Mouse (Mus musculus) MEL (cell line): Measurements from ENCODE around the gene Npnt.

Source experiments
- CTCF ChIP-seq, 3 experiments: IDR thresholded peaks in 2 of 3; conservative IDR thresholded peaks in 1 of 3; 2 replicates each; pipeline ENCODE4 v1.5.1; 2011 to 2012; ENCODE audit warnings: low read length in 3 of 3, low read depth in 2 of 3, mild to moderate bottlenecking in 2 of 3, improper control_type of control experiment in 1 of 3, inconsistent platforms in 1 of 3, mixed read lengths in 1 of 3, moderate library complexity in 1 of 3; ENCODE audit not compliant: control insufficient read depth in 1 of 3, insufficient read depth in 1 of 3, poor library complexity in 1 of 3, severe bottlenecking in 1 of 3
- E2F4 ChIP-seq: IDR thresholded peaks from 2 replicates; pipeline ENCODE4 v1.6.1; 2011; ENCODE audit warnings: low read depth, low read length, improper control_type of control experiment, borderline replicate concordance
- EP300 ChIP-seq, 2 experiments: IDR thresholded peaks; 2 replicates each; pipeline ENCODE4 v1.6.1; 2011; ENCODE audit warnings: improper control_type of control experiment in 2 of 2, low read length in 2 of 2, low read depth in 1 of 2, mild to moderate bottlenecking in 1 of 2
- GABPA ChIP-seq: IDR thresholded peaks from 2 replicates; pipeline ENCODE4 v1.6.1; 2012; ENCODE audit warnings: low read depth, mild to moderate bottlenecking, inconsistent platforms, low read length, improper control_type of control experiment, moderate library complexity
- POLR2A ChIP-seq, 2 experiments: IDR thresholded peaks; 2 replicates each; pipeline ENCODE4 v1.6.1; 2011 to 2012; ENCODE audit warnings: low read length in 2 of 2, mild to moderate bottlenecking in 2 of 2, control low read depth in 1 of 2, improper control_type of control experiment in 1 of 2, low read depth in 1 of 2, moderate library complexity in 1 of 2; ENCODE audit not compliant: control insufficient read depth in 1 of 2, insufficient read depth in 1 of 2, poor library complexity in 1 of 2
- POLR2AphosphoS2 ChIP-seq: IDR thresholded peaks from 2 replicates; pipeline ENCODE4 v1.6.1; 2011; ENCODE audit warnings: low read length, improper control_type of control experiment
- SIN3A ChIP-seq: IDR thresholded peaks from 2 replicates; pipeline ENCODE4 v1.6.1; 2012; ENCODE audit warnings: low read length, improper control_type of control experiment, inconsistent platforms
- TCF12 ChIP-seq: IDR thresholded peaks from 2 replicates; pipeline ENCODE4 v1.6.1; 2014; ENCODE audit warnings: low read depth, mild to moderate bottlenecking, inconsistent platforms, low read length, improper control_type of control experiment, moderate library complexity
- ZMIZ1 ChIP-seq: IDR thresholded peaks from 2 replicates; pipeline ENCODE4 v1.6.1; 2012; ENCODE audit warnings: low read depth, mild to moderate bottlenecking, inconsistent platforms, low read length, improper control_type of control experiment, moderate library complexity

DNA sequence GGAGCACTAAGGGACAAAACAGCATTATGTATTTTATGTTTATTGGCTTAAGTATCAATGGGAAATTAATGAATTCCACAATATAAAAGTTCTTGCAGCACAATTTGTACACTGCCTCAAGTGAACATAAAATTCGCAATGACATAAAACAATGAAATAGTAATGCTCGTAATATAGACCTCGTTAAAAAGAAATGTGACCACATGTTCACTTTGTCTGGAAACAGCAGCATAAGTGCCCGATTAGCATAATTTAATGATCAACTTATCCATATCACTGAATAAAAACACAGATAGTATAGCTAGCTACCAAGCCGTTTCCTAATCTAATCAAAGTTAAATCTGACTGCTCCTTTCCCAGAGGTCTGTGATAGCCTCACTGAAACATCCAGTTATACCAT lies 39.4 kb downstream of the Npnt start:
- no peak for TF ChIP-seq GABPA
- TF ChIP-seq E2F4, result no peak
- TF ChIP-seq POLR2AphosphoS2, result no peak
- TF ChIP-seq CTCF (IDR thresholded peaks at IDR 0.05 in 2 of 3, conservative IDR thresholded peaks at IDR 0.05 in 1 of 3; ENCODE audit: control insufficient read depth in 1 of 3, insufficient read depth in 1 of 3, low read depth in 2 of 3, low read length in 3 of 3, poor library complexity in 1 of 3, severe bottlenecking in 1 of 3), result no peak
- TF ChIP-seq POLR2A (IDR thresholded peaks at IDR 0.05; ENCODE audit: control insufficient read depth in 1 of 2, insufficient read depth in 1 of 2, low read depth in 1 of 2, low read length in 2 of 2, poor library complexity in 1 of 2), result no peak
- TF ChIP-seq EP300 (IDR thresholded peaks at IDR 0.05; ENCODE audit: low read depth in 1 of 2, low read length in 2 of 2), result no peak
- no peak for TF ChIP-seq ZMIZ1
- no peak for TF ChIP-seq SIN3A
- no peak for TF ChIP-seq TCF12
